Mouse (Mus musculus): ENCODE measurements around the gene Slfn8. TPM values are rescaled to one million over a fixed set of nuclear protein-coding genes. Genes with fewer than 3 reads are reported as not detected.
"Not testable (repeated sequence)": the region's sequence is repeated elsewhere in the genome, so short reads cannot be mapped to it uniquely, and the experiment has no call there.

The Slfn8 gene
- under 1 TPM; 0.18 to 0.27 TPM for total RNA-seq (2021)
- long read RNA-seq, experiment 1 = 0 reads
- long read RNA-seq, experiment 2 = 0 reads

GRCm38 (mm10) chr11:83020621-83021020 is at the start of gene Slfn8:
Gene Slfn8 (minus strand): TSS chr11:83020810.
- DNase-seq = peak; percentile 39
- intact Hi-C loops (cut with DNase I; ENCODE audit: low total_unique reads) = no loop called here

GRCm38 (mm10) chr11:83067982-83068694 is 47.5 kb upstream of the Slfn8 start:
- DNase-seq = no peak
- intact Hi-C loops (cut with DNase I; ENCODE audit: low total_unique reads) = no loop called here

- DNase-seq = peak; percentile 11
- intact Hi-C loops (cut with DNase I; ENCODE audit: low total_unique reads) = no loop called here
Measured at GRCm38 (mm10) chr11:83066640-83067531, 46.3 kb upstream of the Slfn8 start.

- DNase-seq = no peak
- intact Hi-C loops (cut with DNase I; ENCODE audit: low total_unique reads) = no loop called here
Measured at GRCm38 (mm10) chr11:83065441-83066344, 45.1 kb upstream of the Slfn8 start.

GRCm38 (mm10) chr11:83064946-83065345 is 44.3 kb upstream of the Slfn8 start, which contains the start of gene Slfn2:
Gene Slfn2 (plus strand): TSS chr11:83065112.
- intact Hi-C loops (cut with DNase I; ENCODE audit: low total_unique reads) = no loop called here
- no peak for DNase-seq

DNA sequence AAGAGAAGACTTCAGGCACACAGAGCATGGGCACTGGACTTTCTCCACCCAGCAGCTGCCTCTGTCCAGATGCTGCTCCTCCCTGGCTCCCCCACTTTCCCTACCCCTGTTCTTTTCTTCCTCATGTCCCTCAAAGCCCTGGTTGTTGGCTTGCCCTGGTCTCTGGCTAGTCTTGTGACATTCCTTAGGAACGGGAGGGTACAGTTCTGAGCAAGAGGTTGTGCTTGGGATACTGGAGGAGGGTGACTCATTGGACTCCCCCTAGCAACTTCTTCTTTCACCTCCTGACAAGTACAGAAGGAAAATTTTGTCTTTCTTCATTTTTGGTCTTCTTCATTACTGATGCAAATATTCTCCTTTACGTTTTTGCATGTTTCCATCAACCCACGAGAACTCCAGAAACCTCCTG is 43.3 kb upstream of the Slfn8 start:
- no peak for DNase-seq
- intact Hi-C loops (cut with DNase I; ENCODE audit: low total_unique reads) = no loop called here

DNA sequence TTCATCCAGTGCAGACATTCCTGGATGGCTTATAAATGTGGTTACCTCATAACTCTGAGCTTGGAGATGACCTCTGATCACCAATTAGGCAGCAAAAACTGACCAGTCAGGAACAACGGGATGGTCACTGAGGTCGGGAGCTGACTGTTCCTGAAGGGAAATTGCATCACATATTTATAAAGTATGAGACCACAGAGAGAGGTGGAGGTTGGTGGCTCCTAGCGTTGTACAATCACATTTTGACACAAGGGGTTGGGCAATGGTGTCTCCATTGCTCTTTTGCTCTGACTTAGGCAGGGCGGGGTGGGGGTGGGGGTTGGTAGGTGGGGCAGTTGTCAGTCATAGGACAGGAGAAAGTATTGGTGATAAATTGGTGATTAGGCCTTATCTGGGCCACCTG is 42.5 kb upstream of the Slfn8 start:
- intact Hi-C loops (cut with DNase I; ENCODE audit: low total_unique reads) = no loop called here
- no peak for DNase-seq

- DNase-seq = no peak
- intact Hi-C loops (cut with DNase I; ENCODE audit: low total_unique reads) = no loop called here
Measured at GRCm38 (mm10) chr11:83061806-83062205, 41.2 kb upstream of the Slfn8 start.

- no peak for DNase-seq
- intact Hi-C loops (cut with DNase I; ENCODE audit: low total_unique reads) = no loop called here
Measured at GRCm38 (mm10) chr11:83060412-83061020, 39.9 kb upstream of the Slfn8 start.

DNA sequence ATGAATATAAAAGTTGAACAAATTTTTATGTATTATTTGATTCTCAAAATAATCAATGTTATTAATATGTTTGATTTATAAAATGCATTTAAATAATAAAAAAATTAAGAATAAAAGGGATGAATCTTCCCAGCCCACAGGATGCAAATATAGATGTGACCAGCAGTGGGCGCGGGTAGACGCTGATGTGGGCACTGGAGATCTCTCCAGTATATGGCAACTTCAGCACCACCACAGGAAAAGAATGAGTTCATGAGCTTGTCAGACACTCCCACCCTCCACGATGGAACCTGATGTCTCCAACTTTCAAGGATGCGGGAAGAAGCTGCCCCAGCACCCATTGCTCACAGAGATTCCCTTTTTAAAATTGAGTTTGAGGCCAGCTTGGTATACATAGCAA is 37.3 kb upstream of the Slfn8 start:
- intact Hi-C loops (cut with DNase I; ENCODE audit: low total_unique reads) = no loop called here
- peak; percentile 30 for DNase-seq

GRCm38 (mm10) chr11:83045642-83046041 is 25.0 kb upstream of the Slfn8 start:
- intact Hi-C loops (cut with DNase I; ENCODE audit: low total_unique reads) = no loop called here
- DNase-seq = no peak

DNA sequence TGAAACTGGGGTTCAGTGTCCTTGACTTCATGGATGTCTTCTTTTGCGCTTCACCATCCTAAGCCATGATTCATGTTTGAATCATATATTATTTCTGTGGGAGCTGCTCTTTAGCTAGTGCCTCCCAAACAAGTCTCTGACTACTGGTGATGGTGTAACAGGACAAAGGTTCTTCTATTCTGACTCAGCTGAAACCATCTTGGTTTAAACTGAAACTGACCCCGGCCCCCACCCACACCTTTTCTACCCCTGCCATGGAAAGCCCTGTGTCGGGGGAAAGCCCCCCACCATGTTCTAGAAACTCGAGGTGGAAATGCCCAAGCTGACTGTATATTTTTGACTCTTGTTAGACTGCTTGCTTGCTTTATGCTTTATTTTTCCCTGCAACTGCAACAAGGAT is 23.3 kb upstream of the Slfn8 start:
- intact Hi-C loops (cut with DNase I; ENCODE audit: low total_unique reads) = no loop called here
- no peak for DNase-seq

DNA sequence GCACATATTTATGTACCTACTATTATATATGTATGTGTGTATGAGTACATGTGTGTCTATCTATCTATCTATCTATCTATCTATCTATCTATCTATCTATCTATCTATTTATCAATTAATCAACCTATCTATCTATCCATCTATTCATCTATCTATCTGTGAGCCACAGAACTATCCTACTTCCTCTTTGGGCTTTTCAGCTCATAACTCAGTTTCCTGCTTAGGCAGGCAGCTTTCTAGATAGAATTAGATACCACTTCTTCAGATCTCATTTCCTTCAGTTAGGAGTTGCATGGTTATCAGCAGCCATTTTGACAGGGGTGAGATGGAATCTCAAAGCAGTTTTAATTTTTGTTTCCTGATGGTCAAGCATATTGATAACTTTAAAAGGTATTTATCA is 20.4 kb upstream of the Slfn8 start:
- intact Hi-C loops (cut with DNase I; ENCODE audit: low total_unique reads) = no loop called here
- no peak for DNase-seq

- DNase-seq = no peak
- intact Hi-C loops (cut with DNase I; ENCODE audit: low total_unique reads) = no loop called here
Measured at GRCm38 (mm10) chr11:83040325-83040724, 19.7 kb upstream of the Slfn8 start.

DNA sequence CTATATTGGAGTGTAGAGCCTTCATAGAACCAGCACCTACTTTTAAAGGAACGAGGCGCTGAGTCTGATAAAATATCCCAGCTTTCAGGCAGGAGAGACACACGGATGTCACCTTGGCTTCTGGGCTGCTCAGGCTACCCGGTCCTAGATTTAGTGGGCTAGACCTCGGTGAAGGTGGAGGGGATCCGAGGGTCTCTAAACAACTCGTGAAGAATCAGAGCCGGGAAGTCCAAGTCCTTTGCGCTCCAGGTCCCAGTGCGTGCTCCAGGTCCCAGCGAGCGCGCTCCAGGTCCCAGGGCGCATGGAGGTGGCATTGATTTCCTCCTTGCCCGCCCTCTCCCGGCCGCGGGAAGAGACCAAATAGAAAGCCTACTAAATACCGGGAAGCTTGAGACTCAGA is 19.2 kb upstream of the Slfn8 start:
- intact Hi-C loops (cut with DNase I; ENCODE audit: low total_unique reads) = no loop called here

DNA sequence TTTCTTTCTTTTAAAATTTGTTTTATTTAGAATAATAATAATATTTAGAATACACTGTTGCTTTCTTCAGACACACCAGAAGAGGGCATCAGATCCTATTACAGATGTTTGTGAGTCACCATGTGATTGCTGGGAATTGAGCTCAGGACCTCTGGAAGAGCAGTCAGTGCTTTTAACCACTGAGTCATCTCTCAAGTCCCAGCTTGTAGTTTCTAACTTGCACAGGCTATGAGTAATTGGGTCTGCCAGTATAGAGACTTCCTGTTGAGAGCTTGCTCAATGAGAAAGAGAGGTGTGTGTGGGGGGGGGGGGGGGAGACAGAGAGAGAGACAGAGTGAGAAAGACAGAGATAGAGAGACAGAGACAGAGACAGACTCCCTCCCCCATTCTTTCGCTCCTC is 18.5 kb upstream of the Slfn8 start:
- no peak for DNase-seq
- intact Hi-C loops (cut with DNase I; ENCODE audit: low total_unique reads) = no loop called here

More for the DNA sequence above, 19.2 kb upstream of the Slfn8 start:
- DNase-seq = no peak

GRCm38 (mm10) chr11:83038686-83039085 is 18.1 kb upstream of the Slfn8 start:
- intact Hi-C loops (cut with DNase I; ENCODE audit: low total_unique reads); DNase-seq: not testable (repeated sequence)

- DNase-seq; intact Hi-C loops (cut with DNase I; ENCODE audit: low total_unique reads): not testable (repeated sequence)
Measured at GRCm38 (mm10) chr11:83019561-83020519, 770 bp downstream of the Slfn8 start.

Measured in gastrocnemius, postnatal 14 days (tissue).